Mouse (Mus musculus): ENCODE measurements at regions not wholly inside any gene's neighbourhood (a gene's known extent, or its start where the extent isn't known, plus 50 kb on each side); places are given as distances from the start of the nearest gene placed in this dataset.

GRCm38 (mm10) chrX:9738904-9739303 is 76.1 kb upstream of the Dynlt3 start:
- POLR2A ChIA-PET: no interaction called here

GRCm38 (mm10) chrX:9742518-9742917 is 79.7 kb upstream of the Dynlt3 start:
- CTCF ChIA-PET: no interaction called here

More at GRCm38 (mm10) chrX:9738904-9739303, 76.1 kb upstream of the Dynlt3 start:
- CTCF ChIA-PET: no interaction called here

GRCm38 (mm10) chrX:9747305-9747938 is 84.6 kb upstream of the Dynlt3 start:
- ChIA-PET POLR2A (no interaction called here), CTCF (interaction anchor here in 2 of 4 experiments (0.5 to 1.0 kb wide), 3 partner anchors 43 to 413 kb away, joined by 3 read pairs; no protein-coding TSS in a partner anchor)

More at GRCm38 (mm10) chrX:9742518-9742917, 79.7 kb upstream of the Dynlt3 start:
- POLR2A ChIA-PET: no interaction called here

GRCm38 (mm10) chrX:9752954-9753572 is 90.3 kb upstream of the Dynlt3 start:
- POLR2A ChIA-PET: interaction anchor here in 1 of 4 experiments (0.6 kb wide), 1 partner anchor 51 kb away, joined by 4 read pairs; no protein-coding TSS in a partner anchor
- CTCF ChIA-PET: no interaction called here

- ChIA-PET CTCF (no interaction called here), POLR2A (no interaction called here)
Observed at GRCm38 (mm10) chrX:9769540-9769939, 77.2 kb upstream of the Hypm start.

GRCm38 (mm10) chrX:9777498-9777897 is 69.2 kb upstream of the Hypm start:
- ChIA-PET POLR2A (no interaction called here), CTCF (no interaction called here)

- CTCF ChIA-PET: no interaction called here
- POLR2A ChIA-PET: no interaction called here
Observed at GRCm38 (mm10) chrX:9789542-9789941, 57.2 kb upstream of the Hypm start.

Data from embryonic stem cell, embryonic (primary cell).